Mouse (Mus musculus) ES-Bruce4 (cell line): ENCODE measurements around the gene Ccnd2.

Experiments
- CTCF ChIP-seq: IDR thresholded peaks from one replicate; pipeline ENCODE4 v1.8.1; 2011; ENCODE audit warnings: low read depth, low read length
- POLR2A ChIP-seq: IDR thresholded peaks from one replicate; pipeline ENCODE4 v1.8.1; 2011; ENCODE audit warnings: low read length; ENCODE audit not compliant: insufficient read depth

DNA sequence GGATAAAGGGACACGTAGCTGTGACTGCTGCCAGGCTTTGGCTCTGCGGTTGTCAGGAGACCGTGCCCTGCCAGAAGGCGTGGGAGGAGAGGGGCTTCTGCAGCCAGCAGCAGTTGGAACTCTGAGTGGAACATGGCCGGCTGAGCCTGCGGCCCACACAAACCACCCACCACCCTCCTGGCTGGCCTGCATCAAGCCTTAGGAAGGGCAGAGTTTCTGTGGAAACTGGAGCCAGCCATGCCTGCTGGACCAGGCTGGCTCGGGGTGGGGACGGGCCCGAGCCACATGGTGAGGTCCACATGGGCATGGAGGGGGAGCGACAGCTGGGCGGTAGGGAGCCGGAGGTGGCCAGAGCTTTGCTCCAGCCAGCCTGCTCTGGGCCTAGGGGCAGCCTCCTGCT is 29.3 kb upstream of the Ccnd2 start:
- no peak for TF ChIP-seq POLR2A
- TF ChIP-seq CTCF: no peak
